Mouse (Mus musculus) hindbrain, embryonic 15.5 days (tissue): Measurements from ENCODE around the gene 2210016F16Rik. TPM values are rescaled to one million over a fixed set of nuclear protein-coding genes. Genes with fewer than 3 reads are reported as not detected.
"Not testable (repeated sequence)": the region's sequence is repeated elsewhere in the genome, so short reads cannot be mapped to it uniquely, and the experiment has no call there.

Experiments
- ATAC-seq: fragments of 200-750 bp; cut with Nextera tagmentation; 2 replicates; pipeline ENCODE4 v1.8.0; 2017; ENCODE audit warnings: low read depth, moderate number of reproducible peaks, moderate TSS enrichment; ENCODE audit not compliant: low FRiP score
- H3K27ac ChIP-seq: fragments of 300-500 bp; sonication (generic); replicated peaks from 2 replicates; pipeline ENCODE4 v1.5.1; 2015; ENCODE audit warnings: mild to moderate bottlenecking, inconsistent platforms
- H3K27me3 ChIP-seq: fragments of 300-500 bp; sonication (generic); 2 replicates; pipeline ENCODE4 v1.6.1; 2015; ENCODE audit warnings: control low read depth, inconsistent platforms
- H3K36me3 ChIP-seq: fragments of 300-500 bp; sonication (generic); 2 replicates; pipeline ENCODE4 v1.6.1; 2015; ENCODE audit warnings: control low read depth, inconsistent platforms
- H3K4me1 ChIP-seq: fragments of 300-500 bp; sonication (generic); replicated peaks from 2 replicates; pipeline ENCODE4 v1.6.1; 2015; ENCODE audit warnings: control low read depth, inconsistent platforms
- H3K4me2 ChIP-seq: fragments of 300-500 bp; sonication (generic); 2 replicates; pipeline ENCODE4 v1.6.1; 2015; ENCODE audit warnings: moderate library complexity, mild to moderate bottlenecking, inconsistent platforms
- H3K4me3 ChIP-seq: fragments of 300-500 bp; sonication (generic); 2 replicates; pipeline ENCODE4 v1.5.1; 2015; ENCODE audit warnings: mild to moderate bottlenecking, inconsistent platforms
- H3K9ac ChIP-seq: fragments of 300-500 bp; sonication (generic); 2 replicates; pipeline ENCODE4 v1.6.1; 2015; ENCODE audit warnings: inconsistent platforms
- H3K9me3 ChIP-seq: fragments of 300-500 bp; sonication (generic); 2 replicates; pipeline ENCODE4 v1.6.1; 2016; ENCODE audit warnings: control low read depth, inconsistent platforms
- WGBS: fragments of 180-500 bp; shearing (Covaris S2); methylation state at CpG from one replicate; pipeline ENCODE4 v1.1.7; 2015; 5-methylcytosine and 5-hydroxymethylcytosine counted together
- polyA plus RNA-seq: library from polyadenylated mRNA; unstranded; fragments of >200 nt; fragmentation: Nextera tagmentation; extraction: Ambion mirVana; gene quantifications from 2 replicates; pipeline ENCODE4 v1.2.1, GENCODE M21; 2015

Gene 2210016F16Rik
- polyA plus RNA-seq, 1 experiment from 2014 or later, result 22.7 TPM

DNA sequence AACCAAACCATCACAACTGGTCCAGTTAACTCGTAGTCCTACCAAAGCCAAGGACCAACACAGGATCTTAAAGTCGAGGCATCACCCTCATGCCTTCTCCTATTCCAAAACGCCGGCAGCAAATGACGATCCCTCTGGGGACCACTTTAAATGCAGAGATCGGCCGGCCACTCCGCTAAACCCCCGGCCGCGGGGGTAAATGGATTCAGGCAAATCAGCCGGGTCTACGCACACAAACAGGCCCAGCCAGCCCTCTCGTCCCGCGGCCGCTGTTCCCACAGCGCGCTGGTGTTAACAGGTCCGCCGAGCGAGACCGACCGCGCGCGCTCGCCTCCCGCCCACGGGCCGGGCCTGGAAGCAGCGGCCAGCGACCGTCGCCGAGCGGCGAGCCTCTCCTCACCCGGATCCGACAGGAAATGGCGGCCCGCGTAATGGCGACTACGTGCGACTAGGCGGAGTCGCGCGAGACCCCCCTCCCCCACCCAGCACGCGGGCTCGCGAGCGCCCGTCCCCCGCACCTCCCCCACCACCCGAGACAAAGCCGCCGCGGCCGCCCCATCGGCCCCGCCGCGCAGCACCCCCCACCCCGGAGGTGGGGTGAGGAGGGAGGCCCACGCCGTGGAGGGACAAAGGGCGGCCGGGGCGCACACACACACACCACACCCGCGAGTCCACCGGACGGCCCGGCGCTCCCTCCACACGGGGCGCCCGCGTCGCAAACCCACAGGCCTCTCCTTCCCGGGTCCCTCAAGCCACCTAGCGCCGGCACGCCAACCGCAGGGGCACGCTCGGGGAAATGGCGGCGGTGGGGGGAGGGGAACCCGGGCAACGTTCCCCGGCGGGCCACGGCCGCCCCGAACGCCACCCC lies 16.3 kb upstream of the 2210016F16Rik start:
- H3K4me1 ChIP-seq, result peaks cover 19% of the 10 kb centered on the region
- peaks cover 20% of the 10 kb centered on the region for H3K36me3 ChIP-seq
- no peaks in the 10 kb centered on the region for H3K27me3 ChIP-seq
- WGBS, result under 1% methylated on average over 80 of the region's 100 CpGs
- H3K4me2 ChIP-seq, result peak overlapping the region; percentile 87
- ATAC-seq, result peak; percentile 52
- no peaks in the 10 kb centered on the region for H3K9me3 ChIP-seq
- peak overlapping the region; percentile 94 for H3K4me3 ChIP-seq
- peak overlapping the region; percentile 100 for H3K27ac ChIP-seq
- peak overlapping the region; percentile 100 for H3K9ac ChIP-seq

DNA sequence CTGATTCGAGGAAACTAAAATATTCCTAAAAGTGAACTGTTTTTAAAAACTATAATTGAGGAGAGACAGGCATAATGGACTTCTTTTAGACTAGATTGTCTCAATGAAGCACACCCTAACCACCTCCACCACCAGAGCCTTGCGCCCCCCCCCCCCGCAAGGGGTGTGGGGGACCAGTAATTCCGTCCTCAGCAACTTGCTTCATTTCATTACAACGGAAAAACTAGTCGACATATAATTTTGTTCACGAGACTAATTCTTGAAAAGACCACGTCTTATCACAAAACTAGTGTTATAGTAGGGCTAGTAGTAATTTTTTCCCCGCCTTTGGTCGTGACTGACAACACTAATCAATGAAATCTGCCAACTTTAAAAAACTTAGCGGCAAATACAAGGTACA lies 15.6 kb upstream of the 2210016F16Rik start:
- no peaks in the 10 kb centered on the region for H3K27me3 ChIP-seq

DNA sequence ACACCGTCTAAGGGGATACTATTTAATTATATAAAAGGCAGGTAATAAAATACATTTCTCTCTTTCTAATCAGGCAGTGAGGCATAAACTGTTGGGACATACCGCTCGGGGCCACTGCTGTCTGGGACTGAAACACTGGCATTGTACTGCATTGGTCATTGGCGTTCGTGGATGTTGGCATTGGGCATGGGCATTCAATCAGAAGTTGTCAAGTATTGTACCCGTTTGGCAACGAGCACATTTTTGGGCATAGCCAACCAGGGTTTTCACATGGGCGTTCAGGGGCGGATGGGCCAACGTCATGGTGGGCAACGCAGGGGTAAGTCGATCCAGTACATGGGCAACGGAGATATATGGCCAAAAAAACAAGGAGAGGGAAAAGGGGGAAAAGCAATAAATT lies 12.6 kb upstream of the 2210016F16Rik start:
- Histone ChIP-seq H3K9ac (no peak overlapping the region), H3K9me3 (no peaks in the 10 kb centered on the region), H3K4me2 (no peak overlapping the region), H3K27me3 (no peaks in the 10 kb centered on the region), H3K27ac (no peak overlapping the region), H3K4me1 (peaks cover 16% of the 10 kb centered on the region), H3K4me3 (no peak overlapping the region), H3K36me3 (peaks cover 55% of the 10 kb centered on the region)
- ATAC-seq, result no peak
- 70% methylated on average over 13 of the region's 13 CpGs for WGBS

More for the DNA sequence above, 15.6 kb upstream of the 2210016F16Rik start:
- H3K4me2 ChIP-seq, result peak overlapping the region; percentile 87
- peak overlapping the region; percentile 100 for H3K9ac ChIP-seq
- WGBS, result 1% methylated on average over 11 of the region's 11 CpGs
- no peak for ATAC-seq
- H3K27ac ChIP-seq, result peak overlapping the region; percentile 100; the same call in 1 of the 2 replicates
- no peaks in the 10 kb centered on the region for H3K9me3 ChIP-seq
- H3K36me3 ChIP-seq, result peaks cover 28% of the 10 kb centered on the region
- H3K4me1 ChIP-seq, result peaks cover 19% of the 10 kb centered on the region
- peak overlapping the region; percentile 94 for H3K4me3 ChIP-seq

DNA sequence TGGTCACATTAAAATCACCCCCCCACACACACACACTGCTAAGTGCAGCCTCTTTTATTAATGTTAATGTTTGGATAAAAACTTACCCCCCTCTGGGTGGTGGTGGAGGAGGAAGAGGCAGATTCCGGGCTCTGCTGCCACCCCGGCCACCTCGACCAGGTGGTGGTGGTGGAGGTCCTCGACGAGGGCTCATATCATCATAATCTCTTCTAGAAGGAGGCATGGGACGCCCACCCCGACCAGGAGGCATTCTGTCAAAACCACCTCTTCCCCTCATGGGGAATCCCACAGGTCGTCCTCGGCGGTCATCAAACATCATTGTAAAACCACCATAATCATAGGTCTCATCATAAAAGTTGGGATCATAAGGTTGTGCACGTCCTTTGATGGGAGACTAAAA lies 9.4 kb upstream of the 2210016F16Rik start:
- not testable (repeated sequence) for H3K4me2 ChIP-seq, H3K9ac ChIP-seq, H3K4me1 ChIP-seq, H3K27ac ChIP-seq, H3K9me3 ChIP-seq, ATAC-seq, H3K27me3 ChIP-seq, H3K4me3 ChIP-seq
- WGBS, result 85% methylated on average over 11 of the region's 11 CpGs
- peaks cover 70% of the 10 kb centered on the region for H3K36me3 ChIP-seq

DNA sequence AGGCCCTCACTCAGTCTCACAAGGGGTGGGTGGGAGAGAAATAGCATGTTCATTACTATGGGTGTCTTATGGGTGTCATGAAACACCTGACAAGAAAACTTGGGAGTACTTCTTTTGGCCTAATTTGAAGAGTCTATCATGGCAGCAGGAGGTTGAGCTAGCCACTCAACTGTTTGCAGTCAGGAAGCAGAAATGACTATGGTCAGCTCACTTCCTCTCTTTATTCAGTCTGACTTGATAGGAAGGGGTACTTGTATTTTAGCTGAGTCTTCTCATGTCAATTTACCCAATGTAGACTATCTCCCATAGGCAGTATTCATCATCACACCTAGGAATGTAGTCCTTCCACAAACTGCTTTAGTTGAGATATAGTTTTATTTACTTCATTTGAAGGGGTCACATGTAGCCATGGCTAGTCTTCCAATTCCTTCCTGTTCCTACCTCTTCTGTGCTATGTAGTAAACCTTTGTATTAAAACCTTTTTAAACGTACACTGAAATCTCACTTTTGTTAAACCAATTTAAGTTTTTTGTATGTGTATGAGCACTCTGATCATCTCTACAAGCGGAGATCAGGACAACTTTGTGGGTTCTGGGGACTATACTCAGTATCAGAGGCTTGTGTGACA lies 4.4 kb upstream of the 2210016F16Rik start:
- Histone ChIP-seq H3K27ac (no peak overlapping the region), H3K36me3 (peaks cover 36% of the 10 kb centered on the region), H3K4me2 (no peak overlapping the region), H3K4me3 (no peak overlapping the region), H3K4me1 (0 out of 2 replicates have a peak, but pooled peaks cover 3% of the 10 kb centered on the region), H3K9me3 (no peaks in the 10 kb centered on the region), H3K9ac (no peak overlapping the region), H3K27me3 (no peaks in the 10 kb centered on the region)
- 84% methylated on average over 2 of the region's 2 CpGs for WGBS
- no peak for ATAC-seq

DNA sequence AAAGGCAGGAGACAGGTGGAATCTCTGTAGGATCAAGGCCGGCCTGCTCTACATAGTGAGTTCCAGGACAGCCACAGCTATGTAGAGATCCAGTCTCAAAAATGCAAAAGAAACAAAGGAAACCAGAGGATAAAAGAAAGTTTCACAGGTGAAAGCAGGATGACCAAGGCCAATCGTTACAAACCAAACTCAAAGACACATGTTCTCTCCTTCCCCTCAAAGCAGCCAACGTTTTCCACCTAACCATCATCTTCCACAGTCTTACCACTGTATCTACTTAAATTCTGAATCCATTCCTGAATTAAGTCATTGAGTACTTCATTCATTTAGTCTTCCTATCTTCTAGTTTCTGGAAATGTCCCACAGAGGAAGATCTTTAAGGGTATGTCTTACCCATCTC lies 3.4 kb upstream of the 2210016F16Rik start:
- WGBS, result 56% methylated on average over 3 of the region's 3 CpGs
- peaks cover 9% of the 10 kb centered on the region; the same call in 1 of the 2 replicates for H3K4me1 ChIP-seq
- H3K4me2 ChIP-seq, result no peak overlapping the region
- H3K27ac ChIP-seq, result no peak overlapping the region
- peaks cover 26% of the 10 kb centered on the region for H3K36me3 ChIP-seq
- H3K4me3 ChIP-seq, result no peak overlapping the region
- H3K9ac ChIP-seq, result no peak overlapping the region
- no peaks in the 10 kb centered on the region for H3K27me3 ChIP-seq
- ATAC-seq, result no peak
- no peaks in the 10 kb centered on the region for H3K9me3 ChIP-seq

DNA sequence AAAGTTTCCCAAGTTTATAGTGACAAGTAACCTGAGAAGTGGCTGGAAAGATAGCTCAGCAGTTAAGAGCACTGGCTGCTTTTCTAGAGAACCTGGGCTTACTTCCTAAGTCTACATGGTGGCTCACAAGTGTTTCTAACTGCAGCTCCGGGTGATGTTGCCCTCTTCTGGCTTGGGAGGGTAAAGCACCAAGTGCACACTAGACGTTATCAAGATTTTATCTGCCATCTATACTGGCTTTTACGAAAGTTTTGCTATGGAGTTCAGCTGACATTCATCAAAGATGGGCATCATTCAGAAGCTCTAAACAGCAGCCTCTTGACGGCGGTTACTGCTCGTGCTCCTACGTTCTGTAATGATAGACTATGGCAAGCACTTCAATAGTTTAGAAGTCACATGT lies 2.9 kb upstream of the 2210016F16Rik start:
- peaks cover 24% of the 10 kb centered on the region for H3K36me3 ChIP-seq
- no peak overlapping the region for H3K27ac ChIP-seq
- H3K4me2 ChIP-seq, result no peak overlapping the region
- WGBS, result 12% methylated on average over 7 of the region's 7 CpGs
- ATAC-seq, result no peak; the same call in 1 of the 2 replicates
- no peak overlapping the region for H3K9ac ChIP-seq
- no peaks in the 10 kb centered on the region for H3K9me3 ChIP-seq
- peaks cover 9% of the 10 kb centered on the region; the same call in 1 of the 2 replicates for H3K4me1 ChIP-seq
- H3K27me3 ChIP-seq, result no peaks in the 10 kb centered on the region
- no peak overlapping the region for H3K4me3 ChIP-seq

DNA sequence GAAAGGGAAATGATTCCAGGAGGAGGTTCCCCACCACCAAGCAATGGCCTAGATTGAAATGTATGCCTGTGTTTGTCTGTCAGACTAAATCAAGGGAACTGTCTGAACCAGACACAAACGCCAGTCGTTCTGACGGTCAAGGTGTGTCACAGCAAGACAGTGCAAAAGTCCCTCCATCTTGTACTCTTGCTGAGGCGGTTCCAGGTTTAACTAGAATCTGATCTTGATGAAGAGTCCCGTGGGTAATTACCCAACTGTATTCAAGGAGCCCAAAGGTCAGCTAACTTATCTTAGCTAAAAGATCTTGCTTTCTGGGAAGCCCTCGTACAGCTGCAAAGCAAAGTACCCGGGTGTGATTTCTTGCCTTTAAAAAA lies 509 bp upstream of the 2210016F16Rik start:
- peak overlapping the region; percentile 57 for H3K4me3 ChIP-seq
- H3K4me1 ChIP-seq, result peaks cover 9% of the 10 kb centered on the region; the same call in 1 of the 2 replicates
- no peaks in the 10 kb centered on the region for H3K9me3 ChIP-seq
- H3K27ac ChIP-seq, result no peak overlapping the region
- no peaks in the 10 kb centered on the region for H3K27me3 ChIP-seq
- H3K36me3 ChIP-seq, result peaks cover 28% of the 10 kb centered on the region
- 84% methylated on average over 7 of the region's 7 CpGs for WGBS
- ATAC-seq, result peak; percentile 42; the same call in 1 of the 2 replicates
- peak overlapping the region; percentile 62; the same call in 1 of the 2 replicates for H3K9ac ChIP-seq
- peak overlapping the region; percentile 91 for H3K4me2 ChIP-seq

DNA sequence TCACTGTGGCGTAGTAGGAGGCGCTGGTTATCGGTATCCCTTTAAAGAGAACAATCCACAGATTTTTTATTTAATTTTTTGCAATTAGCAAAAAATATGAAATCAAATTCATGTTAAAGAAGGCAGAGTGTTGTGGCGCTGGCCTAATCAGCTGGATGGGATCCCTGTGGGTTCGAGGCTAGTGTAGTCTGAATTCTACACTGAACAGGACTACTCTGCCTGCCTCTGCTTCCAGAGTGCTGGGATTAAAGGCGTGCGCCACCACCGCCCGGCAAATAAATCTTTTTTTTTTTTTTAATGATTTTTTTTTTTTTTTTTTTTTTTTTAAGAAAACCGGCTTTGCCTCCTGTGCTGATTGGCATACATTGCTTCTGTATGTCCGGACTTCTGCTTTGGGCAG lies 654 bp downstream of the 2210016F16Rik start:
- H3K27ac ChIP-seq, result no peak overlapping the region
- H3K36me3 ChIP-seq, result peaks cover 27% of the 10 kb centered on the region
- H3K27me3 ChIP-seq, result no peaks in the 10 kb centered on the region
- WGBS, result 41% methylated on average over 11 of the region's 11 CpGs
- H3K4me1 ChIP-seq, result peaks cover 9% of the 10 kb centered on the region; the same call in 1 of the 2 replicates
- 0 out of 2 replicates have a peak, but pooled peaks have one; percentile 23 for ATAC-seq
- H3K4me2 ChIP-seq, result peak overlapping the region; percentile 91
- H3K4me3 ChIP-seq, result peak overlapping the region; percentile 57
- H3K9ac ChIP-seq, result peak overlapping the region; percentile 62
- no peaks in the 10 kb centered on the region for H3K9me3 ChIP-seq

DNA sequence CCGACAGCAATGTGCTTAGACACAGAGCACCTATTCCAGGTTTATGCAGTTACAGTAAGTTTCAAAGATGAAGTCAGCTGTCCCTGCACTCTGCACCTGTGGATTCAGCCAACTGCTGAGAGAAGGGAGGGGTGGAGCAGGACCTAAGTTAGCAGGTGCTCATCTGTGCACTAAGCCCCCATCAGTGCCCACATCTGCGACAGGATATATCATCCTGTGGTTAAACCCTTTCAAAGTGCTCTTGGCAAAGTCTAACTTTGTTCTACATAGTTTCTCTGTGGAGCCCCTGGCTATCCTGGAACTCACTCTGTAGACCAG lies 11.9 kb downstream of the 2210016F16Rik start:
- Histone ChIP-seq H3K27ac (no peak overlapping the region), H3K27me3 (no peaks in the 10 kb centered on the region), H3K9me3 (no peaks in the 10 kb centered on the region), H3K9ac (no peak overlapping the region), H3K4me2 (no peak overlapping the region), H3K4me1 (no peaks in the 10 kb centered on the region), H3K4me3 (no peak overlapping the region), H3K36me3 (no peaks in the 10 kb centered on the region)
- WGBS, result 88% methylated on average over 2 of the region's 2 CpGs
- ATAC-seq, result no peak

DNA sequence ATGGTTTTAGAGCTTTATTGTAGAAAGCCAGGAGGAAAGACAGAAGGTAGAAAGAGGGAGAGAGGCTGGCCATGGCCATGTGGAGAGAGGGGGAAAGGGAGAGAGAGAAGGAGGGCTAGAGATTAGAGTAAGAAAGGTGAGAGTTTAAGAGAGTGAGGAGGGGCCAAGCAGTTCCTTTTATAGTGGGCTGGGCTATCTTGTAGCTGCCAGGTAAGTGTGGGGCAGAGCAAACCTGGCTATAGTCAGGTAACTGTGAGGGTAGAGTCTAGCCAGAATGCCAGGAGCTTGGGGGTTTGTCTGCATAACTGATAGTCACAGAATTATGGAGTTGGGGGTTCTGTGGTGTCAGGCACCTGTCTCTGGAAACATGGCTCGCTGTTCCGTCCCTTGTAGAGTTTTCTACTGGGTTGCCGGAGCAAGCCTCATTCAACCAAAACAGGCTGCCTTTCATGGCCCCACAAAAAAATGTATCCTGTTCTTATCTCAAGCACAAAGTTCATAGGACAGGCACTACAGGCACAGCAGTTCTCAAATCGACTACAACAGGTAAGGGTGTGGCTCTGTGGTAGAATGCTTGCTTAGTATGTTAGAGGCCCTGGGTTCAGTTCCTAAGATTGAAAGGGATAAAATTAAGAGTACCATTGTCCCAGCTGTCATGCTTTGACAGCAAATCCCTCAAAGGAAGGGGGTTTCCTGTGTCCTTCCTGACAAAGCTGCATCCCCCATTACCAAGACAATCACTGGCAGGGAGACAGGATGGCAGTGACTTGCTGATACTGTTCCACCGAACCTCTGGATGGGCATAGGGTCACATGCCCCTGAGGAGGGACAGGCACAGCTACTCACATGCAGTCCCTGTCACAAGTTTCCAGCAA lies 12.5 kb downstream of the 2210016F16Rik start:
- Histone ChIP-seq H3K4me3 (no peak overlapping the region), H3K9me3 (no peaks in the 10 kb centered on the region), H3K36me3 (no peaks in the 10 kb centered on the region), H3K9ac (no peak overlapping the region), H3K4me2 (no peak overlapping the region), H3K4me1 (no peaks in the 10 kb centered on the region), H3K27ac (no peak overlapping the region), H3K27me3 (no peaks in the 10 kb centered on the region)
- no peak for ATAC-seq
- 85% methylated on average over 5 of the region's 5 CpGs for WGBS
